Mouse (Mus musculus): ENCODE results near the gene Sorl1.
A peak's percentile ranks its signal among the peaks of the same experiment; 100 is the strongest.

The Sorl1 gene

DNA sequence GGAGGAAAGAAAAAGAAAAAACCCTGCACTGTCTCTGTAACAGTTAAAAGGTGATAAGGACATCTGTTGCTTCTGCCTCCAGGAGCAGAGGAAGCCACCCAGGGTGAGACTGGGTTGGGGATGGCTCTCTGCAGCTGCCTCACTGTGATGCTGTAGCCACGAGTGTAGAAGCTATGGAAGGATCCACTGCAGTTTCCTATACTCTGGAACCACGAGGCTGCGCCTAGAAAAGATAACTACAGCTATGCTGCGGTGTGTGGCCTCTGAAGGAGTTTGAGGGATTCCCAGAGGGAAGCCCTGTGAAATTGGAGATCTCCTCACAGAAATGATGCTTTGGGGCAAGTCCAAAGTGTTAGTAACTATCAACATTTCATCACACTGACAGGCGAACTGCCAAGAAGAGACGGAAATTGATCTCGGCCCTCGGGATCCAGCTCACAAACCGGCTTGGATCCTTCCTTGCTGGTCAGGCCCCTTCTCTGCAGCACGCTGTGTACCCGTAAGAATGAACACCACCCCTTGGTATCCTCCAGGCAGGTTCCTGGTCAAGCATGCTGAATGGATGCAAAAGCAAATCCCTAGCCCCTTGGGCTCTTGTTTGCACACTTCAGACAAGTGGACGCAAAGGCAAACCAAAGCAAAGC, 71.3 kb downstream of the Sorl1 start:
- peak; percentile 35 to 50 for DNase-seq

DNA sequence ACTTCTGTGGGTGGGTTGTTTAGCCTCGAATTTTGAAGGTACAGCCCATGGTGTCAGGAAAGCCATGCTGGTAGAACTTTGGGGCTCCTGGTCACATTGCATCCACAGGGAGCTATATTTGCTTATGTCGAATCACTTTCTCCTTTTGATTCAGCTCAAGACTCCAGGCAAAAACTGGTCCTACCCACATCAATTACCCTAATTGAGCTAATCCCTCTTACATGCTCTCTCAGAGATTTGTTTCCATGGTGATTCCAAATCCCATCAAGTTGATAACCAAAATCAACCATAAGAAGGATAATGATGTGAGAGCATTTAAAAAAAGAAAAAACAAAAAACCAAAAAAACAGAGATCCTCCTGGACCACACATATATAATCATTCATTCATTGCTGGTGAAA, 75.6 kb downstream of the Sorl1 start:
- DNase-seq, result no peak

DNA sequence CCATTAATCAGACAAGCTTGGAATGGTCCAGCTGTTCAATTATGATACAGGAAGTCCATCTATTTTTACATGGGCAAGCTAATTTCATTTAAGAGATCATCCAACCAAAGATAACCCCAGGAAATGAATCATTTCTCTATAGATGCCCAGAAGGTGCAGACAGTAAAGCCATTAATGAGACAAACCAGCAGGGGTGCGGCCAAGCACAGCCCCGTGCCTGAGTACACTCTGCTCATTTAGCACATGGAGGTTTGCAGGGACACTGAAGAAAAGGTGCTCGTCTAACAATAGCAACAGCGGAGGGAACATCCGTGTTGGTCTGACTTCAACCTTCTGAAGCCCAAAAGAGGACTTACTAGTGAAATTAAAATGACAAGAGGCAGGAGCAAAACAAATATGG, 76.3 kb downstream of the Sorl1 start:
- no peak for DNase-seq

DNA sequence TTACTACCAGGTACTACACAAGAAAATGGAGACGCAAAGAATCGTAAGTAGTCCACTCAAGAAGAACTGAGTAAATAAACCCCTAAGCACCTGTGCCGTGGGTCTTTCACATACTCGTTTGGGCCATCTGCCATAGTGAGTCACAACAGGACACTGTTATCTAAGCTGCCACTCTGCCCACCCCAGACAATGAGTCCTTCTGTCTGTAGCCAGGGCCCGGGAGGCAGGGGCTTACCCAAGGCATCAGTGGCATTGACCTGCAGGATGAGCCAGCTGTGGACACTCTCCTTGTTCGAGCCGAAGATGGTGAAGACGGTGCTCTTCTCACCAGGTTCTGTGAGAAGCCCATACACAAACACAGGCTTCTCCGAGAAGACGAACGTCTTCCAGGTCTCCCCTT, 77.8 kb downstream of the Sorl1 start:
- no peak for DNase-seq

DNA sequence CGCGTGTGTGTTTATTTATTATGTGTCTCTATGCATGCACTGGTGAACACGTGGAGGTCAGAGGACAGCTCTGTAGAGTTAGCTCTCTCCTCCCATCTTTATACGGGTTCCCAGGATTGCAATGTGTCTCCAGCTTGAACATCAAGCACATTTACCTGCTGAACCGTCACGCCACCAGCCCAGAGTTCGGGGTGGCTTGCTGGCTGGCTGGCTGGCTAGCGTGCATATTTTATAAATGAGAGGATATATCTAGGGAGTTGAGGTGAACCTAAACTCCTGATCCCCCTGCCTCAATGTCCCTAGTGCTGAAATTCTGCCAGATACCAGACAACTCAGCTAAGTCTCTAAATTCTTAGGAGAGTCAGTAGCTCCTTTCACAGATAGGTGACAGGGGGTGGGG, 79.4 kb downstream of the Sorl1 start:
- no peak for DNase-seq

DNA sequence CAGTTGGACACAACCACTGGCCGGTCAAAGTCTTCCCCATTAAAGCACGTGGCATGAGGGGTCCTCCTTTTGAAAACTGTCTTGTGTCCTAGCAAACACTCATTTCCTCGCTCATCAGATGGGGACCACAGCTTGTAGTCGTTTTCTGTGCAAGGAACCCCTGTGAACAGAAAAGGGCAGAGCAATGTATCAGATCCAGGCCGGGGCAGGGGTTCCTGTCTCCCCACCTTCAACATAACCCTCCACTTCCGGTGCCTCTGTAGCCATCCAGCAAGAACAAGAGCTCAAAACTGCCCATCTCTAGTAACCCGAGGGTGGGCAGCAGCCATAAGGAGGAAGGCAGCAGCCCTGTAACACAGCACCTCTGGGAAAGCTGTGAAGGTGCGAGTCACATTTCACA, 80.2 kb downstream of the Sorl1 start:
- no peak for DNase-seq

DNA sequence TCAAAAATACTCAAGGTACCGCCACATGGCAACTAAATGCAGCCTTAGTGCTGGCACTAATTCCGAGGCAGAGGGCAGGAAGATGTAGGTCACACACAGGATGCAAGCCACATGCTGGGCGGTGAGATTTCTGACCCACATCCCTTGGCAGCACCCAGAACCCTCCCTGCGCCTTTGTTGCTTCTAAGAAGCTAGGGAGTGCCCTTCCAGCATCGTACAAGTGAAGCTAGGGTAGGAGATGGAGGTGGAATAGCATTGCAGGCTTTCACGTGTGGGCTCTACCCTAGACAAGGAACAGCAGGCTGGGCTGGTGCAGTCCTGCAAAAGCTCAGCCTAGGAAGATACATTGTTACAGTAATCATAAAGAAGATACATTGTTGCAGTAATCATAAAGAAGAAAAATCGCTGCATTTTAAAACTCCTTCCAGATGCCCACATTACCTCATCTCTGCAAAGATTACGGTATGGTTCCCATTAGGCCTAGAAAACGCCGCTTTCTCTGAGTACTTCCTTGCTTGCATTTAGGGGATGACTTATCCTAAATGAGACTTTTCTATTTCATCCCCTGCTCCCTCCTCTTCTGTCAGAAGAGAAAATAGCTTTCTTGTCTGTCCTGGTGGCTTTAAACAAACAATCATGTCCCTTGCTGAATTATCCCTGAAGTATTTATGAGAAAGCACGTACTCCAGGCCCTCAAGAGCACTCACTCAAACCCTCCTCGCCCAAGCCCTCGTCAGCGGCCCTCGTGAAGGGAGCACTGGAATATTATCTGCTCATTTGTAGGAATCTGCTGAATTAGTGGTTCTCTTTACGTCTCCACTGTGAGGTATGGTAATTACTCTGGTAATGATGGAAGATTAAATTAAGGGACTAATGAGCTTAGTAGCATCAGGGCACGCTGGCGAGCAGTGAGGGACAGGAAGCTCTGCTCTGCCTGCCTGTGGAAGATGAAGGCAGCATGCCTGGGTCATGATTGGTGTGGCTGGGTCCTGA, 84.8 kb downstream of the Sorl1 start:
- no peak for DNase-seq

DNA sequence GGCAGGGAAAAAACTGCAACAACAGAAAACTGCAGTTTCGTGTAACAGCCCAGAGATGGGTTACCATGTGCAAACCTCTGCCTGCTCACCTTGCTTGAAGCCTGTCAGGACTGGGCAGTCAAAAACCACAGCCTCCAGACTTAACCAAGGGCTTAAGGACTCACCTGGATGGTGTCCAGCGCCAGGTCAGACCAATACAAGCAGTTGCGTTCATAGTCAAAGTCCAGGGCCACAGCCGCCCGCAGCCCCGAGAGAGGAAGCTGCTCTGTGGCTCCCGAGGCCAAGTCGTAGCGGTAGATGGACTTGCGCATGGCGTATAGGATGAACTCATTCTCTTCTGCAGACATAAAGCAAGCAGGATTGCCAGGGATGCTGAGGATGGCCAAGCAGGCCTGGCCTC, 87.2 kb downstream of the Sorl1 start:
- peak in 1 of 2 experiments; percentile 22 for DNase-seq

DNA sequence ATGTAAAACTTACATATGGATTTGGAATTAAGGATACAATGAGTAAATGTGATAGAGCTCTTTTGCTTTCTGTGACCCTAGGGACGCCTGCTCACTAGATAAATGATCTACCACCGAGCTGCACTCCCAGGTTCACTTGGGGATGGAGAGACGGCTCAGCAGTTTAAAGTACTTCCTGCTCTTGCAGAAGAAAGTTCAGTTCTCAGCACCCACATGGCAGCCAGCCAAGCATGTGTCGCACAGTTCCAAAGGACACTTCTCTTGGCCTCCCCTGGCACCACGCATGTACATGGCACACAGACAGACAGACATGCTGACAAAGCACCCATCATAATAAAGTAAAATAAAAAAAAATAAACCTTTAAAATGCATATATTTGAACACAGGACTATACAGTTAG, 88.1 kb downstream of the Sorl1 start:
- DNase-seq, result peak; percentile 72 to 83

DNA sequence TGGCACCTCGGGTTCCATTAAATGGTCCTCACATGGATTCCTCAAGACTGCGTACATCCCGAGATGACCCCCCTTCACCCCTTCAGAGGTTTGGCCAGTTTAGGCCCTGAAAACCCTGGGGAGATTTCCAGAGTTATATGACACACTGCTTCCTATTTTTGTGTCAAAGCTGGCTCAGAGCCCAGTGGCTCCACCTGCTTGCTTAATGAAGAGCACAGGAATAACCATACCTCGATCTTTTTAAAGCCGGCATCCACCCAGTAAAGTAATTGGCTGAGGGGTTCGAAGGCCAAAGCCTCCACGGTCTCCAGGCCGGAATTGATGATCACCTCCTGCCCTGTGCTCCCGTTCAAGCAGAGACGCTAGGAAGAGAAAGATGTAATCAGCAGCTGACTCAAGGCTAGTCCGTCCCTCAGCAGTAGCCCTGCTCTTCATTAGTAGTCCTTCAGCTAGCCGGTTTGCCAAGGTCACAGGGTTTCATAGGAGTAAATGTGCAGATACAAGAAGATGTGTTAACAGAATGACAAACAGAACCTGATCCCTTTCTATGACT, 88.8 kb downstream of the Sorl1 start:
- no peak for DNase-seq

DNA sequence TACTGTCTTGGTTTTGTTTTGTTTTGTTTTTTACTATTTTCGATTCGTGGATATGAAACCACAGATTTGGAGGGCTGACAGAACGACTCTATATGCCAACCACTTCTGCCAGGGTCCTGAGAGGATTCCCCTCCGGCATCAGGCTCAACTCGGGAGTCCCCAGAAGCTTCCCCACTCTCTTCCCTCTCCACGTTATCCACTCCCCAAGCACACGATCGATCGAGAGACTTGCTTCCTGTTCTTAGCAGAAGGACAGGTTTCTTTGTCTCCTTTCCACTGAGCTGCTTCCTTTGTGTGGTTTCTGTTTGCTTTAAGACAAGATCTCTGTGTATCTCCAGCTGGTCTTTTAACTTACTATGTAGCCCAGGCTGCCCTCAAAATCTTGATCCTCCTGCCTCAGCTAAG, 90.0 kb downstream of the Sorl1 start:
- no peak for DNase-seq

DNA sequence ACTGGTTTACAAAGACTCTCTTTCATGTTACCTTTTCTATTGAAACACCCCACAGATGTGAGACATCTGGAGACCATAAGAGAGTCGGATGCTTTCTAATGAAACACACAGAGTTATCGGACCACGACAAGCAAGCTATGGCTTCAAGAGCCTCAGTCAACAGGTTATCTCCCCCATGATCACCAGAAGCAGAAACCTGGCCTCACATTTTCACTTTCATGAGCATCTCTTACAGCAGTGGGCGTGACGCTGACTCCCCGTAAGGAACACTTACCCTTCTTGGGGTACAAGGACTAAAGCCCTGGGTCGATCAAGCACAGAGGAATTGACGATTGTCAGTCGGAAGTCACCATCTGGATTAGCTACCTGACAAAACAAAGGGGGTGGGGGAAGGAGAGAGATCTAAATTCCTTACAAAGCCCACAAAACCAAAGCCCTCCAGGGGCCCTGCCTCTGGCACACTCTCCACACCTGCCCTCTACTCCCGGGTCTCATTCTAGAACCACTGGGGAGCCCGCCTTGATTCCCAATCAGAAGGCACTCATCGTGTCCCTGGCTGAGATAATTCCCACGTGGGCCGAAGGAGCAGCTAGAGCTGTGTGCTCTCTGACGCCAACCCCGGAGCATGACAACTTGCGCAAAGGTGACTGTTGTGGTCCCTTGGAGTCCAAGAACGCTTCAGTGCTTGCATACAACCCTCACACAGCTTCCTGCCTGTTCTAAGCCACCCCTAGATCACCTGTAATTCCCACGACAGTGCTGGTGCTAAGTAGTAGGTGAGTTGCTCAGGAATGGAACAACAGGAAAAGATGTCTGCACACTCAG, 90.6 kb downstream of the Sorl1 start:
- no peak for DNase-seq

DNA sequence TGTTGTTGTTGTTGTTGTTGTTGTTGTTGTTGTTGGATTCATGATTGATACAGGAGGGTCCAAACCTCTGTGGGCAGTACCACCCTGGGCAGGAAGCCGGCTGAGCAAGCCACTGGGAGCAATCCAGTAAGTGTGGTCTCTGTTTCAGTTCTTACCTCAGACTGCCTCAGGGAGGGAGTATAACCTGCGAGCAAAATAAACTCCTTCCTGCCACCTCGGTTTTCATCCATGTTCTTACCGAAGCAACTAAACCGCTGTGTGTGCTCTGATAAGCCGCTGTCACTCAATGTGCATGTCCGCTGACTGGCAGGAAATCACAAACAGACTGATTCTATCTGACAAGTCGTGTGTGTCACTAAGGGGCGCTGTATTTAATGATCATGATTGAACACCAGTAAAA, 91.7 kb downstream of the Sorl1 start:
- no peak for DNase-seq

DNA sequence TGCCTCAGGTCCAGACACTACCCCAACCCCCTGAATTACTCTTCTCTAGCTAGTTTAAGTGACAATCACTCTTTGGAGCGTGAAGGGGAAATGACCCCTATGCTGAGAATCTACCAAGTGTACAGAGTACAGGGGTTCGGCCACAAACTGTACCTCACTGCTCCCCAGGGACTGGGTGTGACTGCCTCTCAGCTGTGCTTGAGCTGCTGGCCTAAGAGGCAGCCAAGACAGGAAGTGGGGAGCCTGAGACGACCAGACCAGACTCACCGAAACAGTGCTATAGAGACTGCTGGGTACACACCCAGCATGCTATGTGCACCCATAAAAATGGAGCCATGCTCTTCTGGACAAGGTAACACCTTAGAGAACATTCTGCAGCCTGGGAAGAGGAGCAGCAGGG, 95.3 kb downstream of the Sorl1 start:
- DNase-seq, result no peak

DNA sequence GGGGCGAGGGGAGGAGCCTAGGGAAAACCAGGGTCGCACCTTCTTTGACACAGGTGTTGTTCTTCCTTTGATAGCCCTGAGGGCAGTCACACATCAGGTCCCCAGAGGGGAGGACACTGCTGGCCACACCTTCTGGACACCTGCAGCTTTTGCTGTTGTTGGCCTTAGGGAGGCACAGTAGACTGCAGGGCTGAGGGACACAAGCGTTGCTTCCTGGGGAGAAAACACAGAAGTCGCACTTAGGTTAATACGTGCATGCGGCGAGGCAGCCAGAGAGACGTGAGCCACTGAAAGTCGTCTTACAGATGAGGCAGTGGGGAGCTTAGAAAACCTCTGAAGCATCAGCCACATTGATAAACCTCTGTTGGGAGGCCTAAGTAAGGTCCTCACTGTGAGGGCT, 99.8 kb downstream of the Sorl1 start:
- no peak for DNase-seq

DNA sequence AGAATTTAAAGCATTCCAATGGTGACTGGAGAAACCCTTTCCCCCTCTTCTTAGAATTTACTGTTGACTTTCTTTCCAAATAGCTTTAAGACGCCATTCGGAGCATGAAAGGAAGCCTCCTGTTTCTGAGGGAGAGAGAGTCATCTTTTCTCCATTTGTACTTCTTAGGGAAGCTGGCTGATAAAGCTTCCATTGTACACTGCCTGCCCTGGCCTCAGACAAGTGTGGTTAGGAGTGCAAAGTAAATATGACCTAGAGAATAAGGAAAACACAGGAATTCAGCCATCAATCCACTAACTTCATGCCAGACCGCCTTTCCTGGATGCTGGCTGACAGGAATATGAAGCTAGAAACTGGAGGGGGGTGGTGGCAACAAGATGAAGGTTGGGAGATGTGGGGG, 100.7 kb downstream of the Sorl1 start:
- no peak for DNase-seq

DNA sequence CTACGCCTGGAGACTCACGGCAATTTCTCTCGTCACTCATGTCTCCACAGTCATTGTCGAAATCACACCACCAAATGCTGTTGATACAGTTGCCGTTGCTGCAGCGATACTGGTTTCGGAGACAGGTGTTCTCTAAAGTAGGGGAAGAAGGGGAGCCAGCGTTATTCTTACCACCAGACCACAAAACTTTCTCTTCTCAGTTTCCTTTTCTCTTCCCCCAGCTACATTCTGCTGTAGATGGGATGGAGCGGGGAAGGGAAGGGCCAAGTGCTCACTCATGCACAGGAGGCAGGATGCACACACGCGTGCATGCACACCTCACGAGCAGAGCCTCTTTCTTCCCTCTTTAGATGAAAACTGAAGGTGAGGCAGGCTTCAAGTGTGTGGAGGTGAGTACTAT, 101.8 kb downstream of the Sorl1 start:
- DNase-seq, result no peak

DNA sequence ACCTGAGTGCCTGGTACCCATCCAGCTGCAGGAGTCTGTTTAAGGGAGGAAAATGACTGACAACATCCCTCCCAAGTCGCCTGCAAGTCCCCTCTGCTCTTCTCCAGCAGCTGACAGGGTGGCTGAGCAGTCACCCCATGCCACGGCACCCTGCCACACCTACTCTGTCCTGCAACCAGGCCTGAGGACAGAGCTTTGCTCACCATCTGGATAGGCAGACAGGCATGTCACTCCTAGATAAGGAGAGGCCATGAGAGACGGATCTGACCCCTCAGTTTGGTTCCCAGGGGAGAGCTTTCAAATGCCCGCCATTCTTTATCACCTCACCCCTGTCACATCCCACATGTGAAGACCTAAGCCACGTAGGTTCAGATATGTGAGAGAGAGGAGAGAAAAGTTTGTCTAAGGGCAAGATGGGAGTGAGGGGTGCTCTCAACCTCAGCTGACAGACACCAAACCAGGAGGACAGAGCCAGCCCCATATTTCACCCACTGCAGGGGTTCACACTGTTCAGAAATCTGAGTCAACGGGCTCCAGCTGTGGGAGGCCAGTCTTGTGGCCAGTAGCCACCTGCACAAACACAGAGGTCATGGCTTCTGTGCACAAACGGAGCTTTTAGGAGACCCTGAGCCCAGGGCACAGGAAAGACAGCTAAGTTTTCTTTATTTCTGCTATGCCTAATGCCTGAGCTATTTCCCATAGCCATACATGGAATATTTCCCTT, 104.6 kb downstream of the Sorl1 start:
- no peak for DNase-seq

DNA sequence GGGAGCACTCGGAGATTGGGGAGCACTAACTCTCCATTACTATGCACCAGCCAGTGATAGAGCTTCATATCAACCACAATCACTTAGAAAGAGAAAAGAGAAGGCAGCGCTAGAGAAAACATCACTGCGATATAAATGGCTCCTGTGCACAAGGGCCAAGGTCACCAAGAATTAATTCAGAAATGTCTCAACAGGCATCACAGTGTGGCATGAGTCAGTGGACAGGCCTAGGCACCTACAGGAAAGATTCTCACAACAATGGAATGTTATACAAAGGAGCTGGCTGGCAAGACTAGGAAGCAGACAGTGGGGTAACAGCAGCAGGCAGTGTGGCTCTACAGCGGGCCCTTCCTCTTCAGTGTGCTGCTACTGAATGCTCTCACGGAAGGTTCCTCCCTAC, 115.6 kb downstream of the Sorl1 start:
- DNase-seq, result no peak

DNA sequence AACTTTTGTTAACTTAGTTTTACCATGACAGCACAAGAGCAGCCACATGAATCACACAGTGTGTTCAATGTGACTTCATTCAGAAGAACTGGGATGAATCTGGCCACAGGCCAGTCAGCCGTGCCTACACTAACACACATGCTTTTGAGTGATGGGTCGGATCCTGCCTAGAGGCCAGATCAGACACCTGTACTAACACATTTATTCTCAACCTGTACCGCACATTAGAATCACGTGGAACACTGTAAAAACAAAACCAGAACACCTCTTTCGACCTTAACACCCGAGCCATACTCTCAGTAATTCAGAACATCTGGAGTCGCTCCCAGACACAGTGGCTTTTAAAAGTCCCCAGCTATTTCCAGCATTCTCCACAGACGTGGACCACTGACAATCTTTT, 119.0 kb downstream of the Sorl1 start:
- DNase-seq, result no peak

DNA sequence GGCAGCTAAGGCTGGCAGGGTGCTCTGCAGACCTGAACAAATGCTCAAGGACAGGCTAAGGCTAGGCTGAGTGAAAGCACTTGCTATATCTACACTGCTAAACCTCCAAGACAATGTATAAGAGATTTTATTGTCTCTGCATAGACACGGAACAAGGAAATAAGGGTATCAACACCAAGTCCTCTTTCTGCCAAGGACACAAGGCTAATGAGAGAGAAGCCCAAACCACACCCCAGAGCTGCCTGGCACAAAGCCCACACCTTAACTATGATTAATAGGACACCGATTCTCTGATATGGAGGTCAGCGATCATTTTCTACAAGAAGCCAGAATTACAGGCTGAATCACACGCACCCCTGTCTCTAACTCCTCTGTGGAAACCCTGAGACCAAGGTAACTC, 120.0 kb downstream of the Sorl1 start:
- no peak for DNase-seq

Measured in kidney, postnatal 4 days (tissue).